Mouse (Mus musculus) A20 (cell line): Measurements from ENCODE around the gene Gm11562.
"Not testable (repeated sequence)": the region's sequence is repeated elsewhere in the genome, so short reads cannot be mapped to it uniquely, and the experiment has no call there.

Experiments
- DNase-seq: peaks from one replicate; pipeline ENCODE4 v3.0.0-alpha.2; 2011; ENCODE audit warnings: low read depth, low spot score

Gene Gm11562

DNA sequence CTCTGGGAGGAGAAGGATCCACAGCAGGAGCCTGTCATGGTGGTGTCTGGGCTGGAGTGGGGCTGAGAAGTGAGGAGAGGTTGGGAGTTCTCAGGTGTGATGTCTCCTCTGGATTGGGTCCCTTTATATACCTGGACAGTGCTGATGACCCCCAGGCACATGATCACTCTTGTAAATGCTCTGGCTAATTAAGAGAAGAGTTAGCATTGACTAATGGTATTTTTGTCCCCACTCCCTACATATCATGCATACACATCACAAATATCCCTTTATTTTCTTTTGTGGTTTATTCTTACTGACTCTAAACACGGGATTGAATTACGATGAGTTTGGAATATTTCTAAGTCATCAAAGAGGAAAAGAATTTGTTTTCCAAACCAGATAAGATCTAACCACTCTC lies at the start of gene Gm11562:
TSS of gene Gm11562 (minus strand) at position 101 of the 400 bp plus-strand sequence.
- DNase-seq, result no peak

DNA sequence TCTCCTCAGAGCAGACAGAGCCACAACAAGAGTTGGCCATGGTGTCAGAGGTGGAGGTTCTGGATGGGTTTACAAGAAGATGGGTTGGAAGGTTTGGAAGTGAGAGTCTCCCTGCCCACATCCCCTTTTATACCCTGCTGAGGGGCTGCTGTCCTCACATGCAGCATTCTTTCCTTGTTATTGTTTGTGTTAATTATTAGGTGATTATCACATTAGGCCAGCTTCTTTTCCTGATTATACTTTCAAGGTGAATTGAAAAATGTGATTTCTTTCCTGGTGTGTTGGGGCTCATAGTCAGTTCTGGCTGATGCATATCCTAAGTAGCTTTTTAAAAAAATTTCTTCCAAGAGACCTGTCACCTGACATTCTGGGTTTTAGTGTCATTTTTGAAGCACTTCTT lies 45.6 kb upstream of the Gm11562 start, which contains the start of gene Krtap4-6:
TSS of gene Krtap4-6 (minus strand) at position 101 of the 400 bp plus-strand sequence.
- no peak for DNase-seq

- DNase-seq, result no peak
Observed at GRCm38 (mm10) chr11:99662802-99663201, 42.6 kb upstream of the Gm11562 start.

GRCm38 (mm10) chr11:99659256-99659655 lies 39.0 kb upstream of the Gm11562 start:
- no peak for DNase-seq

GRCm38 (mm10) chr11:99658467-99659010 lies 38.3 kb upstream of the Gm11562 start, which contains the start of gene Gm11563:
Gm11563 (minus strand) TSS chr11:99658960.
- DNase-seq, result not testable (repeated sequence)

- no peak for DNase-seq
Observed at GRCm38 (mm10) chr11:99657051-99657450, 36.8 kb upstream of the Gm11562 start.

- DNase-seq, result no peak
Observed at GRCm38 (mm10) chr11:99650136-99650535, 29.9 kb upstream of the Gm11562 start, which contains the start of gene Gm11555. Gm11555 (minus strand) TSS chr11:99650236.

GRCm38 (mm10) chr11:99646444-99646843 lies 26.2 kb upstream of the Gm11562 start:
- DNase-seq, result no peak

- DNase-seq, result no peak
Observed at GRCm38 (mm10) chr11:99644351-99644750, 24.1 kb upstream of the Gm11562 start.

DNA sequence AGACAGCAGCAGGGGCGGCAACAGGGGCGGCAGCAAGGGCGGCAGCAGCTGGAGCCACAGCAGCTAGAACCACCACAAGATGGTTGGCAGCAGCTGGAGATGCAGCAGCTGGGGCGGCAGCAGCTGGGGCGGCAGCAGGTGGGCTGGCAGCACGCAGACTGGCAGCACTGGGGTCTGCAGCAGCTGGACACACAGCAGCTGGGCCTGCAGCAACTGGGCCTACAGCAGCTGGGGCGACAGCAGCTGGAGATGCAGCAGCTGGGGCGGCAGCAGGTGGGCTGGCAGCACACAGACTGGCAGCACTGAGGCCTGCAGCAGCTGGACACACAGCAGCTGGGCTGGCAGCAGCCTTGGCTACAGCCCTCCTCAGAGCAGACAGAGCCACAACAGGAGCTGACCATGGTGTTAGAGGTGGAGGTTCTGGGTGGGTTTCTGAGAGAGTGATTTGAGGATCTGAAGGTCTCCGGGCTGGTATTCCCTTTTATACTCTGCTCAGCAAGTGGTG lies 23.5 kb upstream of the Gm11562 start, which contains the start of gene Krtap4-7:
TSS of gene Krtap4-7 (minus strand) at position 455 of the 505 bp plus-strand sequence.
- not testable (repeated sequence) for DNase-seq

DNA sequence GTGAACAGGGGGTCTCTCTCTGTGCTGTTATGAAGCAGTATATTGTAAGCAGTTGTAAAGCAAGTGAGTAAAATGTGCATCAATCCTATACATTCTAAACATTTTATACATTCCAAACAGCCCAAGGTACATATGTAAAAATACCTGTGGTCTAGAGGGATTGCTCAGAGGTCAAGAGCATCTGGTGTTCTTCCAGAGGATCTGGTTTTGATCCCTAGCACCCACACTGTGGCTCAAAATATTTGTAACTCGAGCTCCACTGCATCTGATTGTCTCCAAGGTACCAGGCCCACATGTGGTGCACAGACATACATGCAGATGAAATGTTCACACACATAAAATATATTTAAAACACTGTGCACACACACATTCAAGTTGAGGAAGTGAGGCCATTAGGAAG lies 20.7 kb upstream of the Gm11562 start:
- DNase-seq, result no peak

DNA sequence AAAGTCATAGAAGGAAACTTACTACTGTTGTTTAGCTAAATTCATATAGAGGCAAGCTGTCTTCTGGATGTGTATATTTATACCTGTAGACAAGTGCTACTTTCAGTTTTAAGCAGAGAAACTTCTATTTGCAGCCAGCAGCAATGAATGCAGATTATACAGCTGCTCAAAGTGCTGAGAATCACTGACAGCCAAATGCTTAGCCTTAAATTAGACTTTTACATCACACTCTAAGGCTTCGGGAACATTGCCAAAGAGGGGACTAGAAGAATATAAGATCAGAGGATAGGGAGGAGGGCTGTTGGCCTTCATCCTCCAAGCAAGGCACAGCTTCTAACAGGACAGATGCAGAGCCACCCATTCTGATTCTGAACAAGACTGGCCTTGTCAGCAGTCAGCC lies 16.9 kb upstream of the Gm11562 start:
- DNase-seq, result no peak

DNA sequence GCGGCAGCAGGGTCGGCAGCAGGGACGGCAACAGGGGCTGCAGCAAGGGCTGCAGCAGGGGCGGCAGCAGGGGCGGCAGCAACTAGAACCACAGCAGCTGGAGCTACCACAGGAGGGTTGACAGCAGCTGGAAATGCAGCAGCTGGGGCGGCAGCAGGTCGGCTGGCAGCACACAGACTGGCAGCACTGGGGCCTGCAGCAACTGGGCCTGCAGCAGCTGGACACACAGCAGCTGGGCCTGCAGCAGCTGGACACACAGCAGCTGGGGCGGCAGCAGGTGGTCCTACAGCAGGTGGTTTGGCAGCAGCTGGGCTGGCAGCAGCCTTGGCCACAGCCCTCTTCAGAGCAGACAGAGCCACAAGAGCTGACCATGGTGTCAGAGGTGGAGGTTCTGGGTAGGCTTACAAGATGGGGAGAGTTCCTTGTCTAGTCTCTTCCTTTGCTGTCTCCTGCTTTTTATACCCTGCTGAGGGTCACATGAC lies 14.5 kb upstream of the Gm11562 start, which contains the start of gene Krtap4-2:
TSS of gene Krtap4-2 (minus strand) at position 432 of the 482 bp plus-strand sequence.
- no peak for DNase-seq

DNA sequence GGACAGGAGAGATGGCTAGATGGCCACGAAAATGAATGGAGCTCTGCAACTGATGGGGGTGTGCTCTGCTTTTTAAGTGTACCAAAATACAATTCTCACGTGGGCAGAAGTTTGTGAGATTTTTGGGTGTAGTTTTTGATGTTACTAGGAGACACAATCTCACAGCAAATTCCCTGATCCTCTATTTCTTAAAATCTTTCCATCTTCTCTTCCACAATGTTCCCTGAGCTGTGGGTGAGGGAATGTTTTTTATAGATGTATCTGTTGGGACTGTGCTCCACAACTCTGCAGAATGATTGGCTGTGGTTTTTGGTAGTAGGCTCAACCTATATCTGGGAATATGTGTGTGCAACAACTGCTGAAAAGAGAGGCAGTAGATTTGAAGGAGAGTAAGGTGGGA lies 13.1 kb upstream of the Gm11562 start:
- DNase-seq, result no peak

GRCm38 (mm10) chr11:99630890-99631289 lies 10.7 kb upstream of the Gm11562 start:
- DNase-seq, result no peak

DNA sequence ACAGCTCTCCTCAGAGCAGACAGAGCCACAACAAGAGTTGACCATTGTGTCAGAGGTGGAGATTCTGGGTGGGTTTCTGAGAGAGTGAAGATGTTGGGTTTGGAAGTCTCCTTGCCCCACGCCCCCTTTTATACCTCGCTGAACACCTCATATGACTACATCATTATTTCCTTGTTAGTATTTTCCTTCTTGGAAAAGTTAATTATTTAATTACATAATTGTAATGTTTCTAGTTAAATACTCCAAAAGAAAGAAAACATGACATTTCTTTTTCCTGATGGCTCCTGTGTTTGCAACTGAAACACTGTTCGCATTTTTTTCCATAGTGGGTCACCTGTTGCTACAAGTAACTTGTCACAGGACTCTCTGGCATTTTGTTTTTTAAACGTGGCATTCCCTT lies 7.9 kb upstream of the Gm11562 start, which contains the start of gene Krtap4-1:
TSS of gene Krtap4-1 (minus strand) at position 101 of the 400 bp plus-strand sequence.
- DNase-seq, result no peak

GRCm38 (mm10) chr11:99614796-99615363 lies 5.4 kb downstream of the Gm11562 start, which contains the start of gene Krtap2-4:
Krtap2-4 (minus strand) TSS chr11:99614846.
- DNase-seq, result no peak

GRCm38 (mm10) chr11:99610089-99610488 lies 10.1 kb downstream of the Gm11562 start, which contains the start of gene Gm11937:
Gm11937 (minus strand) TSS chr11:99610189.
- not testable (repeated sequence) for DNase-seq

DNA sequence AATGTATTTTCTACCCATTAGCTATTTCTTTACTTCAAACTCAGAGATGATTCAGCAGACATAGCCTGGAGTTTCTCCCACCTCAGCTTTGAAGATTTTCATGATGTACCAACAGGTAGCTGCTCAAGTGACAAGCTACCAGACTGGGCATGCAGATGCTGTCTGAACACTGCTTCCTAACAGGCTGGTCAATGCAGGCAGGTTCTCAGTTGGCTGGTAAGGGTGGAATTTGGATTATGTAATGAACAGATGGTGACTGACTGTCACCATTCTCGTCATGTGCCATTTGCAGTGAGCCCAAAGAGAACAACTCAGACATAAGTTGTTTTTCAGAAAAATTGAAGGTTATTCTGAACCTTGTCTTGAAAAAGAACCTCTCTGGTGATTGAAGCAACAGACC lies 11.1 kb downstream of the Gm11562 start:
- DNase-seq, result no peak

GRCm38 (mm10) chr11:99603208-99603607 lies 17.0 kb downstream of the Gm11562 start, which contains the start of gene Gm11938:
Gm11938 (minus strand) TSS chr11:99603308.
- DNase-seq, result not testable (repeated sequence)

DNA sequence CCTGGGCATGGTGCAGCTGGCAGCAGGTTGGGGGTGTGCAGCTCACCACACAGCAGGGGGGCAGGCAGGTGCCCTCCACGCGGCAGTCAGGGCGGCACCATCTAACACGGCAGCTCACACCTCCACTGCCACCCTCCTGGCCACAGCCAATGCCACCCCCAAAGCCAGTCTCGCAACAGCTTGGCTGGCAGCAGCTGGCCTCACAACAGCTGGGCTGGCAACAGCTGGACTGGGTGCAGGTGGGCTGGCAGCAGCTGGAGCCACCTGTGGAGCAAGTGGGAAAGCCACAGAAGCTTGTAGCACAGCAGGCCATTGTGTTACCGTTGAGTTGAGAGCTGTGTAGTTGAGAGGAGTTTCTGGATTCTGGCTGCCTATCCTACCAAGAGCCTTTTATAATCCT lies 22.5 kb downstream of the Gm11562 start, which contains the start of gene Krtap9-3:
TSS of gene Krtap9-3 (minus strand) at position 364 of the 400 bp plus-strand sequence.
- not testable (repeated sequence) for DNase-seq

DNA sequence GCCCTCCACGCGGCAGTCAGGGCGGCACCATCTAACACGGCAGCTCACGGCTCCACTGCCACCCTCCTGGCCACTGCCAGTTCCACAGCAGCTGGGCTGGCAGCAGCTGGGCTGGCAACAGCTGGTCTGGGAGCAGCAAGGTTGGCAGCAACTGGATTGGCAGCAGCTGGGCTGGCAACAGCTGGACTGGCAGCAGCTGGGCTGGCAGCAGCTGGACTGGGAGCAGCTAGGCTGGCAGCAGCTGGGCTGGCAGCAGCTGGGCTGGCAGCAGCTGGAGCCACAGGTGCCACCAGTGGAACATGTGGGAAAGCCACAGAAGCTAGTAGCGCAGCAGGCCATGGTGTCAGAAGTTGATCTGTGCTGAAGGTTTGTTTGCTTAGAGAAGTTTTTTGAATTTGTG lies 29.3 kb downstream of the Gm11562 start, which contains the start of gene Krtap1-3:
TSS of gene Krtap1-3 (minus strand) at position 359 of the 400 bp plus-strand sequence.
- DNase-seq, result no peak
